12 mouse cellular contexts compared by ENCODE assay signal in genomic region chr9:106377247-106377646, GRCm38 (mm10). TPM values are rescaled to one million over a fixed set of nuclear protein-coding genes. Genes with fewer than 3 reads are reported as not detected.
DNase-seq lines count a peak whose midpoint lies in the region; ATAC-seq and TF ChIP-seq lines count a peak whose summit lies in the region.
"Had no signal": no experiment of that assay in that cellular context is flagged by ENCODE, and none has a peak within 500 bp of the region (broad histone marks: within the 10 kb centered on the region; RNA-seq: fewer than 3 reads in every experiment).

No protein-coding gene starts in this region.

- 81% methylated on average over 8 of the region's 8 CpGs for WGBS in liver, postnatal 0 days (ENCODE audit: insufficient replicate concordance)

- H3K36me3 ChIP-seq in liver, postnatal 0 days (replicated peaks; ENCODE audit: insufficient read depth, low read length) = peaks cover 7% of the 10 kb centered on the region

- DNase-seq in frontal cortex, postnatal 14 days (ENCODE audit: low spot score in 2 of 2) = no peak
- peak; percentile 48 for DNase-seq in left cerebral cortex, adult 11 months (ENCODE audit: low spot score)
- no peak for DNase-seq in left cerebral cortex, postnatal 25 days (ENCODE audit: low spot score in 2 of 2)
- DNase-seq in adrenal gland, postnatal 25 days = peak; percentile 23
- DNase-seq in brain, adult 2 months (ENCODE audit: low read depth, low spot score) = peak; percentile 86
- no peak for DNase-seq in liver, postnatal 0 days
- DNase-seq: heart, adult 11 months; spleen, adult 18-20 months; thymus, adult 18-20 months had no signal

- TF ChIP-seq CTCF in liver, postnatal 0 days (IDR thresholded peaks at IDR 0.05; ENCODE audit: low read depth) = no peak

- H3K4me2 ChIP-seq in liver, postnatal 0 days (ENCODE audit: low read depth, low read length) = no peak overlapping the region

- ATAC-seq in frontal cortex, adult (ENCODE audit: low TSS enrichment) = peak; percentile 33; the same call in 1 of the 2 replicates
- no peak for ATAC-seq in liver, postnatal 0 days

- H3K27me3 ChIP-seq in liver, postnatal 0 days (ENCODE audit: insufficient read depth, low read length) = no peaks in the 10 kb centered on the region

- TF ChIP-seq EP300 in liver, postnatal 0 days (IDR thresholded peaks at IDR 0.05; ENCODE audit: low read depth) = no peak

- intact Hi-C loops in left cerebral cortex, postnatal 25 days (cut with DNase I) = no loop called here

- no peak overlapping the region for H3K9ac ChIP-seq in liver, postnatal 0 days (replicated peaks)
- H3K9ac ChIP-seq: liver, embryonic 14.5 days had no signal

- peaks cover 15% of the 10 kb centered on the region for H3K4me1 ChIP-seq in liver, postnatal 0 days (ENCODE audit: insufficient read depth)

- H3K27ac ChIP-seq in liver, postnatal 0 days (ENCODE audit: low read depth) = no peak overlapping the region
- H3K27ac ChIP-seq: liver, embryonic 14.5 days had no signal

- H3K9me3 ChIP-seq in liver, postnatal 0 days (ENCODE audit: low read length) = no peaks in the 10 kb centered on the region
- H3K9me3 ChIP-seq: megakaryocyte, embryonic 14.5 days had no signal

- no peak overlapping the region for H3K4me3 ChIP-seq in liver, postnatal 0 days (ENCODE audit: low read depth, low read length)
- H3K4me3 ChIP-seq: megakaryocyte, embryonic 14.5 days had no signal

RNA-seq across cellular contexts. Expression of gene Dusp7, which starts 8.8 kb away (rescaled TPM):
- total RNA-seq in left cerebral cortex, postnatal 25 days (2021) = 100 to 1,000 TPM; 101 to 109 TPM
- total RNA-seq in adrenal gland, postnatal 25 days (2021) = 16.7 and 20.6 TPM in 2 replicates
- polyA plus RNA-seq in liver, postnatal 0 days (2015; fragmentation: Nextera tagmentation; extraction: Ambion mirVana) = 3.4 TPM in 2 replicates

RNA-seq across cellular contexts. Expression of gene Rpl29, which starts 52.0 kb away (rescaled TPM):
- total RNA-seq in left cerebral cortex, postnatal 25 days (2021) = 100 to 1,000 TPM; 289 to 302 TPM
- total RNA-seq in adrenal gland, postnatal 25 days (2021) = 413 and 509 TPM in 2 replicates
- polyA plus RNA-seq in liver, postnatal 0 days (2015; fragmentation: Nextera tagmentation; extraction: Ambion mirVana) = 483 and 486 TPM in 2 replicates

Comparison
In these comparisons a context has a peak if more than half of its experiments do, and no peak if none do; other contexts are left out.
1. DNase-seq: peak in left cerebral cortex, adult 11 months (single experiment), adrenal gland, postnatal 25 days (single experiment) and brain, adult 2 months (single experiment); none in frontal cortex, postnatal 14 days (0 of 2), left cerebral cortex, postnatal 25 days (0 of 2) and liver, postnatal 0 days (single experiment).